Mouse (Mus musculus) embryonic facial prominence, embryonic 11.5 days (tissue): ENCODE results near the gene Ms4a18. TPM values are rescaled to one million over a fixed set of nuclear protein-coding genes. Genes with fewer than 3 reads are reported as not detected.
A peak's percentile ranks its signal among the peaks of the same experiment; 100 is the strongest.

Experiments used
- ATAC-seq: fragments of 200-750 bp; cut with Nextera tagmentation; replicated peaks from 2 replicates; pipeline ENCODE4 v1.8.0; 2017; ENCODE audit warnings: low read depth; ENCODE audit not compliant: insufficient number of reproducible peaks, low FRiP score, low TSS enrichment
- DNase-seq: peaks from one replicate; pipeline ENCODE4 v3.0.0-alpha.2; 2015; ENCODE audit warnings: low spot score
- H3K27ac ChIP-seq: fragments of 300-500 bp; sonication (generic); replicated peaks from 2 replicates; pipeline ENCODE4 v1.5.1; 2014; ENCODE audit warnings: mild to moderate bottlenecking, low read depth, low read length, control low read depth
- H3K27me3 ChIP-seq: fragments of 300-500 bp; sonication (generic); 2 replicates; pipeline ENCODE4 v1.6.1; 2014; ENCODE audit warnings: mild to moderate bottlenecking, low read length, moderate library complexity, mixed read lengths; ENCODE audit not compliant: control insufficient read depth, insufficient read depth
- H3K36me3 ChIP-seq: fragments of 300-500 bp; sonication (generic); replicated peaks from 2 replicates; pipeline ENCODE4 v1.6.1; 2014; ENCODE audit warnings: low read depth, mild to moderate bottlenecking, low read length, moderate library complexity, mixed read lengths; ENCODE audit not compliant: control insufficient read depth, insufficient read depth
- H3K4me1 ChIP-seq: fragments of 300-500 bp; sonication (generic); 2 replicates; pipeline ENCODE4 v1.6.1; 2014; ENCODE audit warnings: low read length, mixed read lengths; ENCODE audit not compliant: control insufficient read depth, insufficient read depth
- H3K4me2 ChIP-seq: fragments of 300-500 bp; sonication (generic); 2 replicates; pipeline ENCODE4 v1.6.1; 2014; ENCODE audit warnings: low read depth, mild to moderate bottlenecking, control low read depth, low read length, moderate library complexity
- H3K4me3 ChIP-seq: fragments of 300-500 bp; sonication (generic); 2 replicates; pipeline ENCODE4 v1.5.1; 2014; ENCODE audit warnings: low read depth, low read length, control low read depth
- H3K9ac ChIP-seq: fragments of 300-500 bp; sonication (generic); replicated peaks from 2 replicates; pipeline ENCODE4 v1.6.1; 2014; ENCODE audit warnings: mild to moderate bottlenecking, control low read depth, low read length
- H3K9me3 ChIP-seq: fragments of 300-500 bp; sonication (generic); replicated peaks from 2 replicates; pipeline ENCODE4 v1.6.1; 2016; ENCODE audit warnings: mild to moderate bottlenecking, low read length, inconsistent platforms, mixed read lengths; ENCODE audit not compliant: control insufficient read depth
- WGBS: fragments of 180-500 bp; shearing (Covaris S2); extraction: QIAGEN DNeasy Blood & Tissue Kit; methylation state at CpG from one replicate; pipeline ENCODE4 v1.1.7; 2014; 5-methylcytosine and 5-hydroxymethylcytosine counted together
- polyA plus RNA-seq: library from polyadenylated mRNA; unstranded; fragments of >200 nt; fragmentation: Nextera tagmentation; extraction: Ambion mirVana; gene quantifications from 2 replicates; pipeline ENCODE4 v1.2.1, GENCODE M21; 2014

Gene Ms4a18
- polyA plus RNA-seq, 1 experiment from 2014 or later, result not detected

DNA sequence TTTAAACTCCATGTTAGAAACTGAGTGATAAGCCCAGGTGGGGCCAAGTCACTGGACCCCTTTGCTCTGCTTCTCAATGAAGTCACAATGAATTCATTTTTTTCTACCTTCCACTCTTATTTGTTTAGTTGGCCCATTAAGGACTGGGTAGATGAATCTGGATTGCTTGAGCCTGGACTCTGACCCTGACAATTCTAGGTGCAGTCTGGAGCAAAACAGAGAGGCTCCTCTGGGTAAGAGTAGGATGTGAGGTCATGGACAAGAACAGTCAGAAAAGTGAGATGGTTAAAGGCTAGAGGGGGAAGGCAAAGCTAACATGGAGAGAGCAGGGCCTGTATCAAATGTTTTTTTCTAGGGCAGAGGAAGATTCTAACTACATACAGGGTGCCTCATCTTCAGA is 31.6 kb upstream of the Ms4a18 start:
- no peak for ATAC-seq
- DNase-seq, result no peak
- Histone ChIP-seq H3K36me3 (no peaks in the 10 kb centered on the region), H3K4me1 (no peaks in the 10 kb centered on the region), H3K27ac (no peak overlapping the region), H3K9ac (no peak overlapping the region), H3K4me3 (no peak overlapping the region), H3K27me3 (no peaks in the 10 kb centered on the region; the same call in 1 of the 2 replicates), H3K4me2 (no peak overlapping the region), H3K9me3 (no peaks in the 10 kb centered on the region)

DNA sequence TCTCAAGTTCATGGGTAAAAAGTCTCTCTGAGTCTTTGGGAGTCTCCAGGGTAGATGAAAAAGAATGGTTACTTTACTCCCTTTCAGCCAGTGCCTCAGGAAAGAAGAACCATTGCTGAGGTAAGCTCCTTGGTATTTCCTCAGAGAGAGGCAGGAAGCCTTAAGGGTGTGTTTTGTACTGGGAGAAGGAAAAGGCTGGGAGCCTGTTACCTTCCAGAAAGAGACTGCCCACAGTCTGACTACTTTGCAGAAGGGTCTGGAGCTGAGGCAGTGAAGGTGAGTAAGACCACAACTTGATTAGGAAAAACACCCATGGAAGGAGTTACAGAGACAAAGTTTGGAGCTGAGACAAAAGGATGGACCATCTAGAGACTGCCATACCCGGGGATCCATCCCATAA is 30.7 kb upstream of the Ms4a18 start:
- no peak overlapping the region for H3K4me2 ChIP-seq
- H3K9ac ChIP-seq, result no peak overlapping the region
- H3K36me3 ChIP-seq, result no peaks in the 10 kb centered on the region
- no peak overlapping the region for H3K27ac ChIP-seq
- H3K9me3 ChIP-seq, result no peaks in the 10 kb centered on the region
- WGBS, result 60% methylated on average over 1 of the region's 1 CpGs
- DNase-seq (no peak), ATAC-seq (no peak)
- H3K4me1 ChIP-seq, result no peaks in the 10 kb centered on the region
- H3K27me3 ChIP-seq, result no peaks in the 10 kb centered on the region; the same call in 1 of the 2 replicates
- no peak overlapping the region for H3K4me3 ChIP-seq

DNA sequence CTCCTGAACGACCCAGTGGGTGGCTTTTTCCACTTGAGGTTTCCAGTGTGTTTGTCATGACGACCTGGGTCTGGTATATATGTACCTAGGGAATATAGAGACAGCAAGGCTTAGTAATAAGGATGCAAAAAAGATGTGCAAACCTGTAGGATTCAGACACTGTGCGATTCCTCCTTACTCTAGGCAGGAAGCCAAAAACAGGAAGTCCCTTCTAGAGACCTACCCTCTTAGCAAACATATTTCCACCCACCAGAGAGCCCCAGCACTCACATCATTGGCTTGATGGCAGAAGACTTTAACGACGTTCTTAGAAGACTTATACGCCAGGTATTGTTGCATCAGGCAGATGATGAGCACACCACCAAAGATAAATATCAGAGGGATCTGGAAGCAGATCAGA is 30.2 kb upstream of the Ms4a18 start:
- Histone ChIP-seq H3K27ac (no peak overlapping the region), H3K4me3 (no peak overlapping the region), H3K36me3 (no peaks in the 10 kb centered on the region), H3K9ac (no peak overlapping the region), H3K9me3 (no peaks in the 10 kb centered on the region), H3K4me2 (no peak overlapping the region), H3K27me3 (no peaks in the 10 kb centered on the region; the same call in 1 of the 2 replicates), H3K4me1 (no peaks in the 10 kb centered on the region)
- DNase-seq, result no peak
- ATAC-seq, result no peak
- WGBS, result 80% methylated on average over 6 of the region's 6 CpGs

DNA sequence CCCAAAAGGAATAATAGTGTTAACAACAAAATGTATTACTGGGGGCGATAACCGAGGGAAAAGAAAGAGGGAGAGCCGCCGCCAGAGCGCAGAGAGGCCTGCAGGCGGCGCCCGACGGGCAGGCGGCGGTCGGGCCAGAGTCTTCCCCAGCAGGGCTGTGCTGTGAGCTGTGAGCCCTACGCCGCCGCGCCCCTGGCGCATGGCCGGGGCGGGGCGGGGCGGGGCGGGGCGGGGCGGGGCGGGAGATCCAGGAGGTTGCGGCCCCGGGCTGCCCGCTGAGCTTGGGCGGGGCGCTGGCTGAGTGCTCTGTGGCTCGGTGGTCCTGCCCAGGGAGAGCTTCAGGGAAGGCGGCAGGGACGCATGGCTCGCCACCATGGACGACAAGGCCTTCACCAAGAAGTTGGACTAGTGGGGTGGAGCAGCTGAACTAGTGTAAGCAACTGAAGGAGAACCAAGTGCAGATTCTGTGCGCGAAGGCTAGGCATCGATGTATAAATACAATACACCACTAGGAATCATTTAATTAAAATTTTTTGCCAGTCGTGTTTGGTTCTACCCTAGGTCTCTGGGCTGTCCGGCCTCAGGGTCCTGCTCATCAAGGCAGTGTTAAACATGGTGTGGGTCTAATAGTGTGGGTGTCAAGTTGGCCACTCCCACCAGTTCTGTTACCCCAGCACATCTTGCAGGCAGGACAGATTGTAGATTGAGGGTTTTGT is 27.3 kb upstream of the Ms4a18 start:
- no peak overlapping the region for H3K27ac ChIP-seq
- no peaks in the 10 kb centered on the region for H3K9me3 ChIP-seq
- H3K27me3 ChIP-seq, result no peaks in the 10 kb centered on the region; the same call in 1 of the 2 replicates
- H3K4me3 ChIP-seq, result peak overlapping the region; percentile 21
- ATAC-seq (peak; percentile 100), DNase-seq (peak; percentile 80)
- H3K4me1 ChIP-seq, result no peaks in the 10 kb centered on the region
- WGBS, result 9% methylated on average over 27 of the region's 40 CpGs
- no peaks in the 10 kb centered on the region for H3K36me3 ChIP-seq
- peak overlapping the region; percentile 28; the same call in 1 of the 2 replicates for H3K9ac ChIP-seq
- H3K4me2 ChIP-seq, result peak overlapping the region; percentile 57

DNA sequence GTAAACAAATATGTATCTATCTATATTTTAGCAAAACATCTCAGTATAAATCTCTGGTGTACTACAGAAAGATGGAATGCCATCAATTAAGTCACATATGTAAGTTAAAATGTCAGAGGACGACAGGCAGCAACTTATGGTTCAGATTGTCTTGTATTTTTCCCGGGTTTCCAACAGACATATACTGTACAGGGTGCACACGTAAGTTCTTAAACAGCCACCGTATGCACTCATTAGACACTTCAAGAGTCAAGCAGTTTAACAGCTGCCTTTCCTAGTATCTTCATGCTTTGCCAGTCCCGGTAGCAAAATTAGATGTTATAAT is 26.8 kb upstream of the Ms4a18 start:
- DNase-seq, result no peak
- H3K27ac ChIP-seq, result no peak overlapping the region
- ATAC-seq, result peak; percentile 79
- H3K9me3 ChIP-seq, result no peaks in the 10 kb centered on the region
- peak overlapping the region; percentile 21; the same call in 1 of the 2 replicates for H3K4me3 ChIP-seq
- no peak overlapping the region for H3K9ac ChIP-seq
- no peaks in the 10 kb centered on the region for H3K36me3 ChIP-seq
- no peaks in the 10 kb centered on the region; the same call in 1 of the 2 replicates for H3K27me3 ChIP-seq
- no peaks in the 10 kb centered on the region for H3K4me1 ChIP-seq
- H3K4me2 ChIP-seq, result peak overlapping the region; percentile 57
- 40% methylated on average over 5 of the region's 5 CpGs for WGBS

DNA sequence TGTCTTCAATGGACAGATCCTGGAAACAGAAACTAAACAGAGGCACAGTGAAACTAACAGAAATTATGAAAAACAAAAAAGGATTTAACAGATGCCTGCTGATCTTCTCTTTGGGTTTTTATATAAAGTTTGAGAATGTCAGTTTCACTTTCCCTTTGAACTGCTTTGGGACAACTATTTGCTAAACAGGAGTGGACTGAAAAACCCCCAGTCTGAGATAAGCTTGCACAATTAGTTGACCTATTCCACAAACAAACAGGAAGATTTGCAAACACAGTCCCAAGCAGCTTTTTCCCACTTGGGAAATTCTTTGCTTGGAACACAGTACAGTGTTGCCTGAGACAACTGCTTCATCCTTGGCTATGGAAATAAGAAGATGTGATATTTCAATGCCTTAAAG is 19.7 kb upstream of the Ms4a18 start:
- Histone ChIP-seq H3K27ac (no peak overlapping the region), H3K4me2 (no peak overlapping the region), H3K36me3 (no peaks in the 10 kb centered on the region), H3K9me3 (no peaks in the 10 kb centered on the region), H3K9ac (no peak overlapping the region), H3K4me1 (no peaks in the 10 kb centered on the region), H3K27me3 (no peaks in the 10 kb centered on the region), H3K4me3 (no peak overlapping the region)
- no peak for DNase-seq
- ATAC-seq, result no peak

DNA sequence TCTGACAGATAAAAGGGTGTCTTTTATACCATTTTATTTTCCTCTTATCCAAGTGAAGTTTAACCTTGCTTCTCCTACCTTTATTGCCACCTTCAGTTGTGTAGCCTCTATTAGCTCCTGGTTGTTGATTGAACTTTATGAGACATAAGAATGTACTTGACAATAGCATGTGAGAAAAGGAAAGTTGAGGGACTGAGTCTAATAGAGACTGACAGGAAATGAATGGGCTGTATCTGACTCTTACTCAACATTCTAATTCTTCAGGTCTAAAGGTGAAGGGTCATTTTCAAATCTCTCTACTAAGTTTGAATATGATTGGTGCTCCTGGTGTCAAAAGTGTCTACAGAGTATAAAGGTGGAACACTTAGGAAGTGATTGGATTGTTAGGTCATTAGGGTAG is 4.6 kb upstream of the Ms4a18 start:
- Histone ChIP-seq H3K27ac (no peak overlapping the region), H3K36me3 (no peaks in the 10 kb centered on the region), H3K9ac (no peak overlapping the region), H3K4me1 (no peaks in the 10 kb centered on the region), H3K27me3 (no peaks in the 10 kb centered on the region), H3K9me3 (no peaks in the 10 kb centered on the region), H3K4me3 (no peak overlapping the region), H3K4me2 (no peak overlapping the region)
- DNase-seq, result no peak
- no peak for ATAC-seq

DNA sequence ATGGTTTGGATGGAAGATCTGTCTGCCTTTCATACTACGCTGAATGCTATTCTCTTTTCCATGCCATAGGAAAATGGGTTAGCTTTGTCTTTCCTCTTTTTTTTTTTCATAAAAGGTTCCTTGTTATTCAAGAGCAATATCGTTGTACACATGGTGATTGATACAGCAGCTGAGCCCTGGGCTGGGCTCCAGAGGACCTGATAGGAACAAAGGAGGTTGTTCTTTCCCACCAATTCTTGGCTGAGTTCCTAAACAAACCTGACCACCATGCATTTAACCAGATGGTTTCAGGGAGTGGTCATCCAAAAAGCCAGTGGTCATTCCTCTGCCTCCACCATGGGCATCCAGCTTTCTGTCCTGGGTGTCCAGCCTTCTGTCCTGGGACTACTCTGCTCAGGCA is 580 bp downstream of the Ms4a18 start:
- Histone ChIP-seq H3K27ac (no peak overlapping the region), H3K4me2 (no peak overlapping the region), H3K27me3 (no peaks in the 10 kb centered on the region), H3K9ac (no peak overlapping the region), H3K36me3 (no peaks in the 10 kb centered on the region), H3K9me3 (no peaks in the 10 kb centered on the region), H3K4me3 (no peak overlapping the region), H3K4me1 (no peaks in the 10 kb centered on the region)
- no peak for ATAC-seq
- no peak for DNase-seq
- 84% methylated on average over 2 of the region's 2 CpGs for WGBS
